Mouse (Mus musculus): ENCODE measurements around the gene Trim68. TPM values are rescaled to one million over a fixed set of nuclear protein-coding genes. Genes with fewer than 3 reads are reported as not detected.

Gene Trim68
- total RNA-seq (2023), result 10 to 100 TPM; 21.8 to 29.3 TPM

DNA sequence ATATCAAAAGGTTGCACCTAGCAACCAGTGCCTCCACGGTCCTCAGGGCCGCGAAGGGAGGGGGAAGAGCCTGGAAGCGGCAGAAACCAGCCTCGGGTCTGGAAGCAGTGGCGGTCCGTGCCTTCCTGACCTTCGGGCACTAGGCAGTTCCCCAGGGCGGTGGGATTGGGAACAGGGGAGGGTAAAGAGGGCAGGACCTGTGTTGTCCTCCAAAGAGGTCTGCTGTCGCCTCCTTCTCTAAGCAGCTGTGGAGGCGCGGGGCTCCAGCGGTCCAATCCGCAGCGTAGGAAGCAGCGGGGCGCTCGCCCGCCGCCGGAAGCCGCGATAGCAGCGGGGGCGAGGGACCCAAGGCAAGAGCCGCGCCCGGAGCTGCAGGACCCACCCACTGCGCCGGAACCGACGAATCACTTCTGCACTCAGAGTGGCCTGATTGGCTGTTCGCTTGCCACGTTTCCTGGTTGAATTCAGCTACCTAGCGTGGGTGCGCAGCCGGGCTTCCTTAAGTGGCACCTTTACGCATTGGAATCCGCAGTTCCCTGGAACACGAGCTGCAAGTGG lies at the start of gene Trim68:
TSS of gene Trim68 (minus strand) at position 384 of the 558 bp plus-strand sequence.

DNA sequence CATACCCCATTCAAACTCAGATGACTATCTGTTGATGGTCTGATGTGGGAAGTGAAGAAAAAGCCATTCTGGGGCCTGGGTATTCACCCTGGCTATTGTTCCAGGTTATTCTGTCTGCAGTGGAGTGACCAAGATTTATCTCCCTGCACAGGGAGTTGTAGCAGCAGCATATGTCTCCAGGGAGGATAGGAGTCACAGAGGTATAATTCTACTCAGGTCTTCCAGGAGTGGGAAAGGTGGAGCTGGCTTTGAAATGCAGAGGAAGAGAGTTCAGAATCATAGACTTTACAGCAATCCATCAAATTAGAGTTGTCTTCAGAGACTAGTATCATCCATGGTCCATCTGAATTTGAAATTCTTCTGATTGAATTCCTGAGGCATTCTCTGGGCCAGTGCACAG lies 40.3 kb upstream of the Trim68 start, which contains the start of gene Olfr559:
TSS of gene Olfr559 (minus strand) at position 101 of the 400 bp plus-strand sequence.

DNA sequence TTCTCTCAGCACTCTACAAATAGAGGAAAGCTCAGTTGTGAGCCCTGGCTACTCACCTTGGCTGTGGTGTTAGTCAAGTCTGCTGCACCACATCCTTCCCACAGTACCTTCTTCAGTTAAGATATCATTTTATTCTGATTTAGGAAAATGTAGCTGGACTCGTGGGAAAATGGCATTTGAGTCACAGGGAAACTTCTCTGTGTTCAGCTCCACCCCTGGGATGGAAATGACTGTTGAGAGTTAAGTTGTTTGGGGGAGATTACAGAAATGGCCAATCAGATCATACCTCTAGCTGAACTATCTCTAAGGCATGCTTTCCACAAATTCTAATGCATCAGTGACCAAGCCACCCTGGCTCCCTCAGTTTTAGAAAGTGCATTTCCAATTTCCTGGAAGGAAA lies 31.8 kb upstream of the Trim68 start, which contains the start of gene Olfr33:
TSS of gene Olfr33 (minus strand) at position 101 of the 400 bp plus-strand sequence.

DNA sequence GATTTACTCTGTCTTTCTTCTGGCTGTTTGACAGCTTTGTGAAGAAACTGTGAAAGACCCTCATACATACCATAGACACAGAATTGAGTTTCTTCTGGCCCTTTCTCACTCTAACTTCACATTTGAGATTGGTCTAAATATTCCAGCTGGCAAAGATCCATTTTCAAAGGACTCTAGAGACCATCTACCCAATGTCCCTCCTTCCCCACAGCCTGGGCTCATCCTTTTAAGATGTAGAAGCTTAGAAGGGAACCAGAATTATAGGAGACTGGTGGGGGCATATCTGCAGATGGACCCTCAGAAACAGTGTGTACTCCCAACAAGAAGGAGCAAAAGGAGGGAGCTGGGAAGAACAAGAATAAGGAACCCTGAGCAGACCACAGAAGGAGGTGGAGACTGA lies 14.8 kb upstream of the Trim68 start, which contains the start of gene Olfr558:
TSS of gene Olfr558 (plus strand) at position 301 of the 400 bp plus-strand sequence.

DNA sequence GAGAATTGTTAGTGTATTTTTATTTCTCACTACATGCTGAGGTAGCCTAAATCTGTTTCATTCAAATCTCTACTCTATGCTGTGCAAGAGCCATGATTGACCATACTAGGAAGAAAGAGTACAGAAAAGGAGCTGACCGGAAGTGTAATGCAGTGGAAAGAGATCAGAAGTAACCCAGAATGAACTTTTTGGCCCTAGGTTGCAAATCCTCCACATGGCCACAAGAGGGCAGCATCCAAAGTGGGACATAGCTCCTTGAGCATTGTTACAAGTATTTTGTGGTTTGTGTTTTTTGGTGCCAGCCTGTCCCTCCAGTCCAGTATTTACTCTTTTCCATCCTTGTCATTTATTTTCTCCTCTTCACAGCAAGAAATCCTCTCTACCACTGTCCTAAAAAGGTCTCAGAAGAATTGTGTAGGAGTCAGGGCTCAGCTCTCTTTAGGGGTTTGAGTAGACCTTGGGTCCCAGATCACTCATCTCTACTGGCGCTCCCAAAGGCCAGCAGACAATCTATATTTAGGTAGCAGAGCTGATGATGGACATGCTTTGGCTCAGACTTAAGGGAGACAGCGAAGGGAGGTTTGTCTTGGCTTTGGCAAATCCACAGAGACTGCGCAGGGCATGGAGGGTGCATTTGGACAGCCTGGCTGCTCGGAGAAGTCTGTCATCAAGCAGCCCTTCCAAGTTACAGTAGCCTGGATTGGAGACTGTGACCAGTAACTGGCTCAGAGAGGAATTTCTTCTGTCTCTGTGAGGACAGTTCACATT lies 8.4 kb upstream of the Trim68 start, which contains the start of gene Olfr557:
TSS of gene Olfr557 (plus strand) at position 553 of the 768 bp plus-strand sequence.

DNA sequence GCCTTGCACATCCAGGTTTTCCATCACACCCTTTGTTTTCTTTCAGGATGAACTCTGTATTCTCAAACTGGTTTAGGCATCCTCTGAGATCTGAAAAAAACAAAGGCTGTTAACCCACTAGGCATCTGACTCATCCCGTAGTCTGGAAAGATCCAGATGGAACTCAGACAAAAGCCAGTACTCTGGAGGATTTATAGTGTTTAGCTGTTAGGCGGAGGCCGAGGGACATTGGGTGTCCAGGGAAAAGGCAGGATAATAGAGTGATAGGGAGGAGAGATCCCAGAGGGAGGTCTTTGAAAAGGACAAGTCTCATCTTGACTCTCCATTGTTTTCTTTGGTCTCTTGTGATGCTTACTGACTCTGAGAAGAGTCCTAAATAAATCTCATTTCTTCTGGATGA lies 22.5 kb downstream of the Trim68 start, which contains the start of gene Olfr556:
TSS of gene Olfr556 (plus strand) at position 301 of the 400 bp plus-strand sequence.

DNA sequence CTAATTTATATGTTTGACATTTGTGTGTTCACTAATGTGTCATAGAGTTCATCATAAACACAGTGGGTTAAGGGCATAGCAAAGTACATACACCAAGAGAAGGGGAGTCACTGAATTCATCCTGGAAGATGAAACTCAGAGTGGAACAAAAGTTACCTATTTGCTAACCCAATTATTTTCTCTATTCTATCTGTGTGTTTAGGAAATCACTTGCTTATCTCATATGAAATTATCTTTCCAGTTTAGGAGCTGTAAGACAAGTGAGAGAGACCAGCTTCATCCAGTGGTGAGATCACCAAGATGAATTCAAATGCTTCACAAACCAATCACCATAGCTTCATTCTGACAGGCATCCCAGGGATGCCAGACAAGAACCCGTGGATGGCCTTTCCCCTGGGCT lies 28.6 kb downstream of the Trim68 start, which contains the start of gene Olfr555:
TSS of gene Olfr555 (plus strand) at position 301 of the 400 bp plus-strand sequence.

DNA sequence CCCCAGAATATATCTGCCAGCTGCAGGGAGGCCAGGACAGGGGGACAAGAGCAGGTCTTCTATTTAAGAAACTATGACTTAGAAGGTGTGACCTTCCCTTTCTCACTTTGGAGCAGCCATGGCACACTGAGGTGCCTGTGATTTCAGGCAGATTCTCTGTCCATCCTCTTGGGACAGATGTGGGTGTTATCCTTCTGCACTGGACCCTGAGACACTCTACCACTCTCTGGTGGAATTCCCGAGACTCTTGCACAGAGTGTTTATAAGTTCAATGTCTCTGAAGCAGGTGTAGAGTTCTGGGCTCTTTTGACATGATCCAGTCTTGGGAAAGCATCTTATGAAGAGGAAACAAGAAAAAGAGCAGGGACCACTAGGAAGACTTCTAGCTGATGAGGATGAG lies 49.0 kb downstream of the Trim68 start, which contains the start of gene Olfr554:
TSS of gene Olfr554 (plus strand) at position 301 of the 400 bp plus-strand sequence.

Other genes with a start within 250 kb of the Trim68 start
- gene Rrm1, start 245.6 kb downstream of the Trim68 start, total RNA-seq (2023), result 10 to 100 TPM; 44.7 to 44.9 TPM
- not detected for gene Olfr543, start 205.6 kb downstream of the Trim68 start, total RNA-seq (2023)
- gene Olfr544, start 199.0 kb downstream of the Trim68 start, total RNA-seq (2023), result not detected
- gene Olfr545, start 187.8 kb downstream of the Trim68 start, total RNA-seq (2023), result not detected
- not detected for gene Olfr547, start 152.6 kb downstream of the Trim68 start, total RNA-seq (2023)
- gene Olfr548-ps1, start 146.4 kb downstream of the Trim68 start, total RNA-seq (2023), result not detected
- not detected for gene Olfr549, start 137.5 kb downstream of the Trim68 start, total RNA-seq (2023)
- 10 to 100 TPM; 31.0 to 47.2 TPM for gene Trim21, start 121.8 kb downstream of the Trim68 start, total RNA-seq (2023)
- gene Olfr550, start 115.9 kb downstream of the Trim68 start, total RNA-seq (2023), result not detected
- not detected for gene Olfr551, start 95.4 kb downstream of the Trim68 start, total RNA-seq (2023)
- gene Olfr552, start 89.6 kb downstream of the Trim68 start, total RNA-seq (2023), result under 1 TPM in 1 of 2 experiments, not detected in 1; 0.18 TPM
- not detected for gene Olfr553, start 69.1 kb downstream of the Trim68 start, total RNA-seq (2023)
- not detected for gene Olfr554, start 48.9 kb downstream of the Trim68 start, total RNA-seq (2023)
- not detected for gene Olfr555, start 28.5 kb downstream of the Trim68 start, total RNA-seq (2023)
- not detected for gene Olfr556, start 22.4 kb downstream of the Trim68 start, total RNA-seq (2023)
- gene Olfr557, start 8.6 kb upstream of the Trim68 start, total RNA-seq (2023), result not detected
- not detected for gene Olfr558, start 14.9 kb upstream of the Trim68 start, total RNA-seq (2023)
- gene Olfr33, start 31.7 kb upstream of the Trim68 start, total RNA-seq (2023), result not detected
- not detected for gene Olfr559, start 40.2 kb upstream of the Trim68 start, total RNA-seq (2023)
- gene Olfr560, start 72.0 kb upstream of the Trim68 start, total RNA-seq (2023), result not detected
- not detected for gene Olfr78, start 72.1 kb upstream of the Trim68 start, total RNA-seq (2023)
- gene Olfr561, start 83.9 kb upstream of the Trim68 start, total RNA-seq (2023), result not detected
- gene Olfr564, start 116.2 kb upstream of the Trim68 start, total RNA-seq (2023), result not detected
- gene Olfr566, start 171.4 kb upstream of the Trim68 start, total RNA-seq (2023), result not detected
- gene Olfr568, start 189.8 kb upstream of the Trim68 start, total RNA-seq (2023), result not detected
- not detected for gene Olfr569, start 203.6 kb upstream of the Trim68 start, total RNA-seq (2023)
- gene Olfr570, start 207.2 kb upstream of the Trim68 start, total RNA-seq (2023), result not detected
- gene Olfr571, start 230.2 kb upstream of the Trim68 start, total RNA-seq (2023), result not detected
- not detected for gene Olfr572, start 237.1 kb upstream of the Trim68 start, total RNA-seq (2023)